Mouse (Mus musculus) testis, adult 2 months (tissue): ENCODE measurements around the gene Sox1.

ENCODE experiments used
- CTCF ChIP-seq: fragments of 200-500 bp; IDR thresholded peaks from 2 replicates; pipeline ENCODE4 v1.5.1; 2012; ENCODE audit warnings: low read depth, mild to moderate bottlenecking, inconsistent platforms, low read length, moderate library complexity; ENCODE audit not compliant: control insufficient read depth, insufficient read depth, insufficient replicate concordance
- POLR2A ChIP-seq: fragments of 200-500 bp; IDR thresholded peaks from 2 replicates; pipeline ENCODE4 v1.6.1; 2012; ENCODE audit warnings: low read depth, mild to moderate bottlenecking, inconsistent platforms, low read length, moderate library complexity; ENCODE audit not compliant: control insufficient read depth

- TF ChIP-seq CTCF (no peak), POLR2A (no peak)
These were observed 6.0 kb upstream of the Sox1 start for GRCm38 (mm10) chr8:12389116-12389471.
